Mouse (Mus musculus) CH12.LX (cell line): ENCODE measurements around the gene Gm17455. TPM values are rescaled to one million over a fixed set of nuclear protein-coding genes. Genes with fewer than 3 reads are reported as not detected.

Experiments used
- DNase-seq: peaks from one replicate; pipeline ENCODE4 v3.0.0-alpha.2; 2013; ENCODE audit errors: extremely low read depth
- H3K27ac ChIP-seq: 2 replicates; pipeline ENCODE4 v1.5.1; 2012; ENCODE audit warnings: low read depth, mild to moderate bottlenecking, control low read depth, moderate library complexity; ENCODE audit not compliant: insufficient read depth
- H3K27me3 ChIP-seq: replicated peaks from 2 replicates; pipeline ENCODE3; 2012; ENCODE audit warnings: inconsistent platforms
- H3K36me3 ChIP-seq, 2 experiments: replicated peaks in 1 of 2; 2 replicates each; pipeline versions ENCODE3 to v1.6.1; 2012; ENCODE audit warnings: inconsistent platforms in 1 of 2, low read length in 1 of 2, mild to moderate bottlenecking in 1 of 2, mixed read lengths in 1 of 2, moderate library complexity in 1 of 2; ENCODE audit not compliant: control insufficient read depth in 1 of 2, insufficient read depth in 1 of 2
- H3K4me1 ChIP-seq, 2 experiments: 2 replicates each; pipeline ENCODE4 v1.6.1; 2012; ENCODE audit warnings: inconsistent platforms in 1 of 2, moderate library complexity in 1 of 2; ENCODE audit not compliant: insufficient read depth in 2 of 2, control insufficient read depth in 1 of 2
- H3K4me2 ChIP-seq: 2 replicates; pipeline ENCODE4 v1.6.1; 2012; ENCODE audit warnings: low read depth, mild to moderate bottlenecking, control low read depth; ENCODE audit not compliant: poor library complexity, insufficient read depth, severe bottlenecking
- H3K4me3 ChIP-seq, 3 experiments: fragments of 150-350 bp in 1 of 3; sonication (generic) in 1 of 3; replicated peaks in 1 of 3; 2 replicates each; pipeline versions ENCODE3 to v1.5.1; 2011 to 2012; ENCODE audit warnings: low read depth in 2 of 3, low read length in 2 of 3, mild to moderate bottlenecking in 2 of 3, moderate library complexity in 2 of 3, control low read depth in 1 of 3, improper control_type of control experiment in 1 of 3, inconsistent platforms in 1 of 3, mixed read lengths in 1 of 3; ENCODE audit not compliant: poor library complexity in 1 of 3
- H3K79me2 ChIP-seq: replicated peaks from 2 replicates; pipeline ENCODE4 v1.6.1; 2012; ENCODE audit warnings: mild to moderate bottlenecking, moderate library complexity; ENCODE audit not compliant: control insufficient read depth, poor library complexity, insufficient read depth, severe bottlenecking; ENCODE audit errors: extremely low read depth
- H3K9ac ChIP-seq: 2 replicates; pipeline ENCODE4 v1.6.1; 2012; ENCODE audit warnings: low read depth, mild to moderate bottlenecking, control low read depth, moderate library complexity; ENCODE audit not compliant: insufficient read depth
- H3K9me3 ChIP-seq: replicated peaks from 2 replicates; pipeline ENCODE3; 2012; ENCODE audit warnings: low read length, inconsistent platforms, mixed read lengths
- BHLHE40 ChIP-seq: IDR thresholded peaks from 2 replicates; pipeline ENCODE4 v1.6.1; 2011; ENCODE audit warnings: mild to moderate bottlenecking, low read depth, low read length, improper control_type of control experiment
- CHD1 ChIP-seq: IDR thresholded peaks from 2 replicates; pipeline ENCODE4 v1.6.1; 2012; ENCODE audit warnings: low read depth, low read length, improper control_type of control experiment, inconsistent platforms
- CHD2 ChIP-seq: IDR thresholded peaks from 2 replicates; pipeline ENCODE4 v1.6.1; 2011; ENCODE audit warnings: low read length, improper control_type of control experiment
- CTCF ChIP-seq, 2 experiments: IDR thresholded peaks in 1 of 2; conservative IDR thresholded peaks in 1 of 2; 2 replicates each; pipeline ENCODE4 v1.5.1; 2011 to 2012; ENCODE audit warnings: low read depth in 2 of 2, low read length in 2 of 2, improper control_type of control experiment in 1 of 2, inconsistent platforms in 1 of 2, mild to moderate bottlenecking in 1 of 2, moderate library complexity in 1 of 2
- ELF1 ChIP-seq: IDR thresholded peaks from 2 replicates; pipeline ENCODE4 v1.6.1; 2014; ENCODE audit warnings: low read depth, mild to moderate bottlenecking, inconsistent platforms, low read length, improper control_type of control experiment
- EP300 ChIP-seq: IDR thresholded peaks from 2 replicates; pipeline ENCODE4 v1.6.1; 2011; ENCODE audit warnings: low read length, improper control_type of control experiment
- ETS1 ChIP-seq: conservative IDR thresholded peaks from 2 replicates; pipeline ENCODE4 v1.6.1; 2012; ENCODE audit warnings: low read depth, mild to moderate bottlenecking, inconsistent platforms, low read length, improper control_type of control experiment, moderate library complexity
- IRF4 ChIP-seq: IDR thresholded peaks from 2 replicates; pipeline ENCODE4 v1.6.1; 2014; ENCODE audit warnings: low read depth, mild to moderate bottlenecking, inconsistent platforms, low read length, improper control_type of control experiment
- MAZ ChIP-seq: IDR thresholded peaks from 2 replicates; pipeline ENCODE4 v1.6.1; 2012; ENCODE audit warnings: low read depth, mild to moderate bottlenecking, inconsistent platforms, low read length, improper control_type of control experiment, moderate library complexity
- MEF2A ChIP-seq: IDR thresholded peaks from 2 replicates; pipeline ENCODE4 v1.6.1; 2014; ENCODE audit warnings: low read depth, mild to moderate bottlenecking, inconsistent platforms, low read length, improper control_type of control experiment, borderline replicate concordance
- MXI1 ChIP-seq: IDR thresholded peaks from 2 replicates; pipeline ENCODE4 v1.6.1; 2011; ENCODE audit warnings: mild to moderate bottlenecking, low read depth, low read length, improper control_type of control experiment
- MYC ChIP-seq: IDR thresholded peaks from 2 replicates; pipeline ENCODE4 v1.6.1; 2011; ENCODE audit warnings: low read depth, mild to moderate bottlenecking, improper control_type of control experiment, low read length
- NRF1 ChIP-seq: IDR thresholded peaks from 2 replicates; pipeline ENCODE4 v1.6.1; 2014; ENCODE audit warnings: low read depth, mild to moderate bottlenecking, inconsistent platforms, low read length, improper control_type of control experiment, moderate library complexity
- POLR2A ChIP-seq: IDR thresholded peaks from 2 replicates; pipeline ENCODE4 v1.6.1; 2011; ENCODE audit warnings: low read depth, mild to moderate bottlenecking, improper control_type of control experiment, low read length
- POLR2AphosphoS2 ChIP-seq: IDR thresholded peaks from 2 replicates; pipeline ENCODE4 v1.6.1; 2011; ENCODE audit warnings: low read depth, low read length, improper control_type of control experiment
- SIN3A ChIP-seq: IDR thresholded peaks from 2 replicates; pipeline ENCODE4 v1.6.1; 2012; ENCODE audit warnings: low read length, improper control_type of control experiment, inconsistent platforms
- SMC3 ChIP-seq: IDR thresholded peaks from 2 replicates; pipeline ENCODE4 v1.6.1; 2011; ENCODE audit warnings: low read depth, low read length, improper control_type of control experiment
- TBP ChIP-seq: conservative IDR thresholded peaks from 2 replicates; pipeline ENCODE4 v1.6.1; 2011; ENCODE audit warnings: low read depth, low read length, improper control_type of control experiment
- TCF12 ChIP-seq: IDR thresholded peaks from 2 replicates; pipeline ENCODE4 v1.6.1; 2014; ENCODE audit warnings: low read depth, mild to moderate bottlenecking, inconsistent platforms, low read length, improper control_type of control experiment
- UBTF ChIP-seq: IDR thresholded peaks from 2 replicates; pipeline ENCODE4 v1.6.1; 2012; ENCODE audit warnings: low read depth, mild to moderate bottlenecking, inconsistent platforms, low read length, improper control_type of control experiment, moderate library complexity
- USF2 ChIP-seq: conservative IDR thresholded peaks from 2 replicates; pipeline ENCODE4 v1.6.1; 2011; ENCODE audit warnings: low read depth, low read length, improper control_type of control experiment
- dilution Hi-C: fragments of 300-500 bp; cut with MboI; formaldehyde crosslinking; loops from 2 replicates; pipeline ENCODE4 v1.14.3; 2020; ENCODE audit warnings: low sequenced_read_pairs; ENCODE audit not compliant: extremely low pct_unique_long_range_greater_than_20kb, extremely low pct_ligation_motif_present
- in situ Hi-C: fragments of 300-500 bp; cut with MboI; formaldehyde crosslinking; loops from 3 replicates; pipeline ENCODE4 v1.14.3; 2019; ENCODE audit warnings: low sequenced_read_pairs, low pct_ligation_motif_present, low pct_unique_long_range_greater_than_20kb, mixed read lengths
- polyA plus RNA-seq: library from polyadenylated mRNA; unstranded; fragments of >175 nt; gene quantifications from 2 replicates; pipeline ENCODE4 v1.2.1, GENCODE M21; 2012; ENCODE audit warnings: low read depth; ENCODE audit not compliant: insufficient read length
- total RNA-seq, 2 experiments: library from RNA; depleted of rRNA; stranded (reverse); fragments of 300-350 nt in 1 of 2; fragments of >200 nt in 1 of 2; gene quantifications; 2 replicates each; pipeline ENCODE4 v1.2.3; 2012 to 2014

Gm17455 gene
- total and polyA plus RNA-seq, 3 experiments: not detected

GRCm38 (mm10) chr10:60370098-60370497, 29.4 kb upstream of the Gm17455 start:
- TF ChIP-seq POLR2AphosphoS2 (no peak), POLR2A (no peak), SMC3 (no peak), UBTF (no peak), NRF1 (no peak), MYC (no peak), TBP (no peak), BHLHE40 (no peak), ELF1 (no peak), CHD1 (no peak)
- no peak overlapping the region for H3K4me3 ChIP-seq
- H3K9me3 ChIP-seq: no peaks in the 10 kb centered on the region
- peaks cover 2 to 8% of the 10 kb centered on the region in 2 experiments for H3K36me3 ChIP-seq
- H3K27ac ChIP-seq: peak overlapping the region; percentile 87
- in situ Hi-C loops (no loop called here), dilution Hi-C loops (no loop called here)
- H3K9ac ChIP-seq: no peak overlapping the region
- H3K4me2 ChIP-seq: peak overlapping the region; percentile 37; the same call in 1 of the 2 replicates
- no peaks in the 10 kb centered on the region for H3K79me2 ChIP-seq
- no peaks in the 10 kb centered on the region for H3K27me3 ChIP-seq
- DNase-seq: no peak
- H3K4me1 ChIP-seq: peaks cover 43 to 79% of the 10 kb centered on the region in 2 experiments

DNA sequence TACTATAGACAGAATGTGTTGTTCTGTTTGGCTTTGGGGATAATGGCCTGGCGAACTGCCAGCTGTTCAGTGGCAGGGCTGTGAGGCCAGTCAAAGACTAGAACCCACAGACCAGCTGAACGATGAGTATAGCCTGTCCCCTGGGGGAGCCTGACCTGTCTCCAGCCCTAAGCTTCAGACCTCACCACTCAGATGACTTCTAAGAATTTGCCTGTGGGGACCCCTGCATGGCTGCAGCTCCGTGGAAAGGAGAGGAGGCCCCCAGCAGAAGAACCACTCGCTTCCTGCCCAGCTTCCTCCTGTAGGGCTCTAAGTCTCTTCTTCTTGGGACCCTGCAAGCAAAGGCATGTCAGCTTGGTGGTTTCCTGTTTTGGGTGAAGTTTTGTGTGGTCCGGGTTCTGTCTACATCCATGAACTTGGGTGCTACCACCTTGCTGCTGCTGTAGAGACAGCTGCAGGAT, 28.9 kb upstream of the Gm17455 start:
- Histone ChIP-seq H3K79me2 (no peaks in the 10 kb centered on the region), H3K9ac (no peak overlapping the region), H3K36me3 (peaks cover 2 to 8% of the 10 kb centered on the region in 2 experiments), H3K9me3 (no peaks in the 10 kb centered on the region), H3K4me2 (peak overlapping the region; percentile 37; the same call in 1 of the 2 replicates), H3K4me1 (peaks cover 43 to 79% of the 10 kb centered on the region in 2 experiments), H3K27me3 (no peaks in the 10 kb centered on the region), H3K27ac (peak overlapping the region; percentile 87), H3K4me3 (peak overlapping the region in 1 of 3 experiments; percentile 1)
- in situ Hi-C loops: no loop called here
- dilution Hi-C loops: no loop called here
- TF ChIP-seq USF2: no peak
- TF ChIP-seq ETS1: peak; percentile 95
- TF ChIP-seq MXI1: 0 out of 2 replicates have a peak, but pooled peaks have one; percentile 4
- TF ChIP-seq IRF4: peak; percentile 80
- TF ChIP-seq CTCF (conservative IDR thresholded peaks at IDR 0.05 in 1 of 2, IDR thresholded peaks at IDR 0.05 in 1 of 2; ENCODE audit: low read depth in 2 of 2, low read length in 2 of 2): no peak
- TF ChIP-seq ELF1: peak; percentile 68
- TF ChIP-seq MAZ: peak; percentile 72; the same call in 1 of the 2 replicates
- peak; percentile 92 for TF ChIP-seq TCF12
- peak; percentile 53; the same call in 1 of the 2 replicates for TF ChIP-seq CHD2
- peak; percentile 78; the same call in 1 of the 2 replicates for TF ChIP-seq CHD1
- no peak; the same call in 1 of the 2 replicates for TF ChIP-seq SIN3A
- peak; percentile 74 for TF ChIP-seq EP300
- peak; percentile 70 for TF ChIP-seq BHLHE40
- peak; percentile 90 for TF ChIP-seq MEF2A
- peak; percentile 78 for DNase-seq
